Mouse (Mus musculus) heart, adult 2 months (tissue): ENCODE data around the gene Ell.

Experiments
- CTCF ChIP-seq: fragments of 200-600 bp; IDR thresholded peaks from 2 replicates; pipeline ENCODE4 v1.8.1; 2022; ENCODE audit warnings: antibody characterized with exemption, mild to moderate bottlenecking, moderate library complexity
- EP300 ChIP-seq: fragments of 200-500 bp; IDR thresholded peaks from 2 replicates; pipeline ENCODE4 v1.6.1; 2011; ENCODE audit warnings: low read depth, low read length, control low read depth; ENCODE audit not compliant: insufficient read depth
- POLR2A ChIP-seq: fragments of 200-500 bp; IDR thresholded peaks from 2 replicates; pipeline ENCODE4 v1.6.1; 2011; ENCODE audit warnings: mild to moderate bottlenecking, low read depth, low read length, control low read depth; ENCODE audit not compliant: insufficient read depth

GRCm38 (mm10) chr8:70574915-70575314 is 35.7 kb downstream of the Ell start:
- TF ChIP-seq CTCF (no peak), POLR2A (0 out of 2 replicates have a peak, but pooled peaks have one; percentile 18), EP300 (peak; percentile 68)
